Mouse (Mus musculus): ENCODE data around the gene Slc35c1.

DNA sequence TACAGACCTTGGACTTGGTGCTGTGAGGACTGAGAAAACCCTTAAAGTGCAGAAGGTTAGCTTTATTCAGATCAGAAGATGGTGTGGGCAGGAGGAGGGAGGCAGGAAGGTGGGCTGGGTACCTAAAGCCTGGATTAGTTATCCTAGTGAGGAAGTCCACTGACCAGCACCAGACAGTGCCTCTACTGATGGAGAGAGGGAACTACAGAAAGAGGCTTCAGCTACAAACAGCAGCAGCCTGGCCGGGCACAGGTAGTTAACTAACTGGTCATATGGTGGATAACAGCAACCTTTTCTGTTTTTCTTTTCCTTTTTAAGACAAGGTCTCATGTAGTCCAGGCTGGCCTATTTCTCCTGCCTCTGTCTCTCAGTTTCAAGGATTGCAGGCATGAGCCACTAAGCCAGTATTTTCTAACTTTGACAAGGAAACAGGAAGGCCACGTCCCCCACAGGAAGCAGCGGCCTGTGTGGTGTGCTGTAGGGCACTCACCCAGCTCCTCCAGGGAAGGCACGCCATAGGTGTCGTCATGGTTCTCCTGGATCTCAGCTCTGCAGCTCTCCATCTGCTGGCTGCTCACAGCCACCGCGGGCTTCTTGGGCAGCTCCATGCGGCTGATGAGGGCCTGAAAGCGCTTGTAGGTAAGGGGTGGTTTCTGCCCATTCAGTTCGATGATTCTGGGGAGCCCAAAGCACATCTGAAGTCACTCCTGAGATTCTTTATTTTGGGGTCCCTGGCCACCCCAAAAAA lies 37.8 kb downstream of the Slc35c1 start:
- TF ChIP-seq CTCF (IDR thresholded peaks at IDR 0.05; ENCODE audit: low read depth): peak; percentile 53
- no peak for TF ChIP-seq EP300 (IDR thresholded peaks at IDR 0.05; ENCODE audit: low read depth)

Data from liver, postnatal 0 days (tissue).